Comparison of ENCODE assay signal across 12 mouse cellular contexts in genomic region chr9:95582555-95582954, GRCm38 (mm10). TPM values are rescaled to one million over a fixed set of nuclear protein-coding genes. Genes with fewer than 3 reads are reported as not detected.
DNase-seq lines count a peak whose midpoint lies in the region; ATAC-seq and TF ChIP-seq lines count a peak whose summit lies in the region.
"Had no signal": no experiment of that assay in that cellular context is flagged by ENCODE, and none has a peak within 500 bp of the region (broad histone marks: within the 10 kb centered on the region; RNA-seq: fewer than 3 reads in every experiment).

No protein-coding gene starts in this region.

- peak; percentile 31 for DNase-seq in heart, postnatal 0 days (ENCODE audit: low spot score)
- no peak for DNase-seq in heart, adult 9 months (ENCODE audit: low spot score in 2 of 2)
- peak; percentile 47 for DNase-seq in retina, postnatal 1 day
- no peak for DNase-seq in retina, embryonic 14.5 days (ENCODE audit: low spot score)
- no peak for DNase-seq in limb, embryonic 10.5 days (ENCODE audit: low spot score)
- no peak for DNase-seq in adipocyte (ENCODE audit: low spot score)
- DNase-seq in cerebellum, postnatal 10 days: no peak
- DNase-seq: adrenal gland, postnatal 36 days; cerebellum, adult 11 months; heart, postnatal 14 days; kidney, adult 2 months had no signal

- no peak overlapping the region for H3K27ac ChIP-seq in heart, postnatal 0 days (ENCODE audit: low read depth)
- H3K27ac ChIP-seq in limb, embryonic 10.5 days: peak overlapping the region; percentile 53; the same call in 1 of the 2 replicates
- H3K27ac ChIP-seq: stomach, postnatal 0 days had no signal

- 20% methylated on average over 5 of the region's 8 CpGs for WGBS in heart, postnatal 0 days
- WGBS in limb, embryonic 10.5 days: 17% methylated on average over 8 of the region's 8 CpGs

- no peak; the same call in 1 of the 2 replicates for ATAC-seq in heart, postnatal 0 days (ENCODE audit: insufficient read depth, low read depth)

- no peaks in the 10 kb centered on the region for H3K27me3 ChIP-seq in heart, postnatal 0 days (ENCODE audit: control insufficient read depth, insufficient read depth, low read length)
- H3K27me3 ChIP-seq in limb, embryonic 10.5 days (ENCODE audit: low read depth, poor library complexity, severe bottlenecking): peaks cover 14% of the 10 kb centered on the region

- TF ChIP-seq CTCF in heart, postnatal 0 days (IDR thresholded peaks at IDR 0.05; ENCODE audit: low read depth): no peak

- no peak overlapping the region for H3K9ac ChIP-seq in heart, postnatal 0 days (replicated peaks; ENCODE audit: low read depth, low read length)

- no peak overlapping the region for H3K4me3 ChIP-seq in heart, postnatal 0 days (ENCODE audit: low read depth, low read length)
- H3K4me3 ChIP-seq in limb, embryonic 10.5 days: peak overlapping the region; percentile 45

- H3K9me3 ChIP-seq in heart, postnatal 0 days (replicated peaks; ENCODE audit: control insufficient read depth, low read length): no peaks in the 10 kb centered on the region
- H3K9me3 ChIP-seq in limb, embryonic 10.5 days (replicated peaks): no peaks in the 10 kb centered on the region

- TF ChIP-seq EP300 in heart, postnatal 0 days (IDR thresholded peaks at IDR 0.05; ENCODE audit: low read depth): no peak

- H3K4me2 ChIP-seq in heart, postnatal 0 days (ENCODE audit: low read depth, low read length): peak overlapping the region; percentile 68

- H3K36me3 ChIP-seq in heart, postnatal 0 days (replicated peaks; ENCODE audit: control insufficient read depth, insufficient read depth, low read length): no peaks in the 10 kb centered on the region
- no peaks in the 10 kb centered on the region for H3K36me3 ChIP-seq in limb, embryonic 10.5 days

- 0 out of 2 replicates have a peak, but pooled peaks cover 9% of the 10 kb centered on the region for H3K4me1 ChIP-seq in heart, postnatal 0 days (ENCODE audit: control insufficient read depth, insufficient read depth)
- H3K4me1 ChIP-seq in limb, embryonic 10.5 days: peaks cover 22% of the 10 kb centered on the region

RNA-seq across cellular contexts. Expression of gene Paqr9, which starts 23.1 kb away (rescaled TPM):
- total RNA-seq in heart, postnatal 0 days (2014; rRNA removed; ENCODE audit: low replicate concordance): 6.3 and 9.5 TPM in 2 replicates
- polyA plus RNA-seq in heart, postnatal 0 days (2015; fragmentation: Nextera tagmentation; extraction: Ambion mirVana): 5.7 and 5.8 TPM in 2 replicates
- polyA plus RNA-seq in limb, embryonic 10.5 days (2016; fragmentation: Nextera tagmentation; extraction: Ambion mirVana): 0.09 and 0.10 TPM in 2 replicates

RNA-seq across cellular contexts. Expression of gene Pcolce2, which starts 54.8 kb away (rescaled TPM):
- total RNA-seq in heart, postnatal 0 days (2014; rRNA removed; ENCODE audit: low replicate concordance): 0.58 and 3.4 TPM in 2 replicates
- polyA plus RNA-seq in heart, postnatal 0 days (2015; fragmentation: Nextera tagmentation; extraction: Ambion mirVana): 2.6 TPM in 2 replicates
- 7.0 and 7.1 TPM in 2 replicates for polyA plus RNA-seq in limb, embryonic 10.5 days (2016; fragmentation: Nextera tagmentation; extraction: Ambion mirVana)

Comparison
In these comparisons a context has a peak if more than half of its experiments do, and no peak if none do; other contexts are left out.
1. DNase-seq: peak in heart, postnatal 0 days (single experiment) and retina, postnatal 1 day (single experiment); none in heart, adult 9 months (0 of 2), retina, embryonic 14.5 days (single experiment), limb, embryonic 10.5 days (single experiment), adipocyte (single experiment) and cerebellum, postnatal 10 days (0 of 2).